Mouse (Mus musculus) midbrain, embryonic 12.5 days (tissue): ENCODE results near the gene 4930550C14Rik. TPM values are rescaled to one million over a fixed set of nuclear protein-coding genes. Genes with fewer than 3 reads are reported as not detected.
A peak's percentile ranks its signal among the peaks of the same experiment; 100 is the strongest.

ENCODE experiments used
- ATAC-seq: fragments of 200-750 bp; cut with Nextera tagmentation; 2 replicates; pipeline ENCODE4 v1.8.0; 2017; ENCODE audit warnings: low read depth, moderate TSS enrichment, moderate library complexity; ENCODE audit not compliant: low FRiP score
- H3K27ac ChIP-seq: fragments of 300-500 bp; sonication (generic); replicated peaks from 2 replicates; pipeline ENCODE4 v1.5.1; 2016; ENCODE audit warnings: mild to moderate bottlenecking
- H3K27me3 ChIP-seq: fragments of 300-500 bp; sonication (generic); 2 replicates; pipeline ENCODE4 v1.6.1; 2016; ENCODE audit warnings: mild to moderate bottlenecking
- H3K36me3 ChIP-seq: fragments of 300-500 bp; sonication (generic); 2 replicates; pipeline ENCODE4 v1.6.1; 2016
- H3K4me1 ChIP-seq: fragments of 300-500 bp; sonication (generic); 2 replicates; pipeline ENCODE4 v1.6.1; 2016
- H3K4me2 ChIP-seq: fragments of 300-500 bp; sonication (generic); replicated peaks from 2 replicates; pipeline ENCODE4 v1.6.1; 2016; ENCODE audit warnings: mild to moderate bottlenecking, moderate library complexity
- H3K4me3 ChIP-seq: fragments of 300-500 bp; sonication (generic); 2 replicates; pipeline ENCODE4 v1.5.1; 2016; ENCODE audit warnings: mild to moderate bottlenecking
- H3K9ac ChIP-seq: fragments of 300-500 bp; sonication (generic); replicated peaks from 2 replicates; pipeline ENCODE4 v1.6.1; 2016; ENCODE audit warnings: mild to moderate bottlenecking, moderate library complexity
- H3K9me3 ChIP-seq: fragments of 300-500 bp; sonication (generic); 2 replicates; pipeline ENCODE4 v1.6.1; 2016; ENCODE audit warnings: mild to moderate bottlenecking
- WGBS: fragments of 180-500 bp; shearing (Covaris S2); methylation state at CpG from one replicate; pipeline ENCODE4 v1.1.7; 2016; 5-methylcytosine and 5-hydroxymethylcytosine counted together
- polyA plus RNA-seq: library from polyadenylated mRNA; unstranded; fragments of >200 nt; fragmentation: Nextera tagmentation; extraction: Ambion mirVana; gene quantifications from 2 replicates; pipeline ENCODE4 v1.2.1, GENCODE M21; 2016

Gene 4930550C14Rik
- polyA plus RNA-seq, 1 experiment from 2014 or later: 0.40 TPM

DNA sequence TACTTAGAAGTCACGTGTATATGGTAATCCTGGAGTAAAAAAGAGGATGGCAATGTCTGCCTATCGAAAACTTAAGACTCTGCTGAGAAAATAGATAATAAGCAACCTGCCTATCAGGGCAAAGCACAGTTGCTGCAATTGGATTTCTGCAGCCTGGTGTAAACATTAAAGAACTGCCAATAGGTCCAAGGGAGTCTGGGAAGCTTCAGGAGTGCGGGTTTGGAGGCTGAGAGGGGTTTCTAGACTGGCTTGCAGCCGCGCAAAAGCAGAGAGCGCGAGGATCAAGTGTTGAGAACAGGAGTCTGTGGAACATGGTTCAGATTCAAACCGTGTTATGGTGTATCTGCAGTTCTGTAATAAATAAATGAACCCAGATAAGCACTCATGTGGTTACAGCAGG is 17.3 kb upstream of the 4930550C14Rik start:
- Histone ChIP-seq H3K9me3 (no peaks in the 10 kb centered on the region), H3K27ac (peak overlapping the region; percentile 81), H3K4me2 (peak overlapping the region; percentile 97), H3K36me3 (no peaks in the 10 kb centered on the region), H3K4me3 (peak overlapping the region; percentile 75), H3K4me1 (peaks cover 10% of the 10 kb centered on the region), H3K27me3 (no peaks in the 10 kb centered on the region; the same call in 1 of the 2 replicates), H3K9ac (peak overlapping the region; percentile 77)
- ATAC-seq: peak; percentile 25
- 8% methylated on average over 8 of the region's 8 CpGs for WGBS

DNA sequence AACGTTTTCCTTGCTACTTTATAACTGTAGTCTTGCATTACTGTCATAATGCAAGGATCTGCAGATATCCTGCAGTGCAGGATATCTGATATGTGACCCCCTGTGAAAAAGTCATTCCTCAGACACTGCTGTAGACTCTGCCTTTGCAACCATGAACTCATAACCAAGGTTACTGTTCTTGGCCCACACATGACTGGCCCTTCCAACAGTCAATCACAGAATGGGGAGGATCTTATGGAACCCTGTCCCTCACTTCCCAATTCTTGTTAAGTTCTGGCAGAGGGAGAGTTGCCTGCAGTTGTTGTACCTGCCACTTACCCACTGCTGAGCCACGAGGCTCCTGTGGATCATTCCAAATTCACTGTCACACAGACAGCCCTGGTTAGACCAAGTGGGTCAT is 14.7 kb upstream of the 4930550C14Rik start:
- Histone ChIP-seq H3K27ac (no peak overlapping the region), H3K4me1 (peaks cover 10% of the 10 kb centered on the region), H3K27me3 (no peaks in the 10 kb centered on the region; the same call in 1 of the 2 replicates), H3K9me3 (no peaks in the 10 kb centered on the region), H3K36me3 (no peaks in the 10 kb centered on the region), H3K9ac (no peak overlapping the region), H3K4me3 (no peak overlapping the region), H3K4me2 (no peak overlapping the region)
- 59% methylated on average over 2 of the region's 2 CpGs for WGBS
- no peak for ATAC-seq

DNA sequence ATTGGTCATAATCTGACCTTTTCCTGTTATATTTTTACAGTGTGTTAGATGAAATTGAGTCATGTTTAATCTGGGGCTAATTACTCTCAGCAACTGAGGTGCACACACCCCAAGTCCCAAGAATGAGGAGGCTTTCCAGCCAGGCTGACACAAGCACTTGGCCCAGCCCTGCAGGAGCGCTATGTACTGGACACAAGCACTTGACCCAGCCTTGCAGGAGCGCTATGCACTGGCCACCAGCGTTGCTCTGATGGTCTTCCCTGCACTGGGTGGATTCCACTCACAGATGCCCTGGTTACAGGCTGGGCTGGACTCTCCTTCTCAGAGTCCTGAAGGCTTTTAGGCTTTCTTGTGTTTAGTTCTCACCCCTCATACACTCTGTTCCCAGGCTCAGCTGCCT is 13.0 kb upstream of the 4930550C14Rik start:
- 78% methylated on average over 3 of the region's 3 CpGs for WGBS
- no peaks in the 10 kb centered on the region for H3K27me3 ChIP-seq
- H3K4me1 ChIP-seq: peaks cover 10% of the 10 kb centered on the region
- no peaks in the 10 kb centered on the region for H3K36me3 ChIP-seq
- no peak overlapping the region for H3K4me3 ChIP-seq
- no peak overlapping the region for H3K4me2 ChIP-seq
- H3K9ac ChIP-seq: no peak overlapping the region
- H3K9me3 ChIP-seq: no peaks in the 10 kb centered on the region
- ATAC-seq: no peak
- H3K27ac ChIP-seq: no peak overlapping the region

DNA sequence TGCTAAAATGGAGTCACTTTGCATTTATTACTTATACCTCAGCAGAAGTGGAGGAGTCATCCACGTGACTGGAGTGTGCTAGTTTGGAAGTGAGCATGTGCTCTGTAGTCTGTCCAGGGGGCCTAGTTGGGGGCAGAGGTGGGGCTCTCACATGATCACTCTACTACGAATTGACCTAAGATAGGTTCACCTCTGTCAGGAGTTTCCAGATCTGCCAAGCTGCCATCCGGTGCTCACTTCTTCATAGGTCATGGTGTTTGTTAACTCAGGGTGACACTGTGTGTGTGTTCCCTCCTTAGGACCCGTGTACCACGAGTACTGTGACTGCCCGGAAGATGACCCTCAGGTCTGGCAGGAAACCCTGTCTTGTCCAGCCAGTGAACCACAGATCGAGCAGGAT is 12.0 kb upstream of the 4930550C14Rik start:
- H3K4me2 ChIP-seq: no peak overlapping the region
- ATAC-seq: no peak
- H3K9ac ChIP-seq: no peak overlapping the region
- H3K4me1 ChIP-seq: no peaks in the 10 kb centered on the region
- no peak overlapping the region for H3K27ac ChIP-seq
- H3K9me3 ChIP-seq: no peaks in the 10 kb centered on the region
- WGBS: 82% methylated on average over 7 of the region's 7 CpGs
- H3K27me3 ChIP-seq: no peaks in the 10 kb centered on the region
- no peaks in the 10 kb centered on the region for H3K36me3 ChIP-seq
- no peak overlapping the region for H3K4me3 ChIP-seq

DNA sequence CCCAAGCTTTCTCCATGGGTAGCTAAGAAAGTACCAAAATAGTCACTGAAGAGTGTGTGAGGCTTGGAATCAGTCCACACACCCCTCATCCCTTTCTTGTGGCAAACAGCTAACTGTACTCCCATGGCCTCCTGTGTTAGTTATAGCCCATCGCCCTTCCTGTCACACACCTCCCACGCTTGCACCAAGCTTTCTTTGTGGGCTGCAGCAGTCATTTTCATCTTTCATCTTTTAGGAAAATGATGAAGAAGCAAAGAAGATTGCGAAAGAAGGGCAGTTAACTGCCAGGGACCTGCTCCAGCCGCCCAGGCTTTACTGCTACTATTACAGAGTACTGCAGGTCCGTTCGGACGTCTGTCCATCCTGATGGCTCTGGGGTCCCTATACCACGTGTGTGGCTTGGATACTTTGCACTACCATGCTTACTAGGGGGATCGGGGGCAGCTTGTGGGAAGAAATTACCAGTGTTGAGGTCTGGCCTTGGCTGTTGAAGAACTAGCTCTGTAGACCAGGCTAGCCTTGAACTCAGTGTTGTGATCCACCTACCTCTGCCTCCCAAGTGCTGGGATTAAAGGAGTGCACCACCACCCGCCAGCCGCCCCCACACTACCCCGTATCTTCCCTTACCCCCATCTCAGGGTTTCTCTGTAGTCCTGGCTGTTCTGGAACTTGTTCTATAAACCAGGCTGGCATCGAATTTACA is 4.3 kb upstream of the 4930550C14Rik start:
- Histone ChIP-seq H3K4me1 (peaks cover 5% of the 10 kb centered on the region; the same call in 1 of the 2 replicates), H3K27me3 (no peaks in the 10 kb centered on the region), H3K4me3 (no peak overlapping the region), H3K9ac (no peak overlapping the region), H3K4me2 (no peak overlapping the region), H3K36me3 (no peaks in the 10 kb centered on the region), H3K27ac (no peak overlapping the region), H3K9me3 (no peaks in the 10 kb centered on the region)
- WGBS: 81% methylated on average over 13 of the region's 13 CpGs
- no peak for ATAC-seq

GRCm38 (mm10) chr9:53398388-53398700 is 3.8 kb upstream of the 4930550C14Rik start:
- WGBS: 16% methylated on average over 5 of the region's 5 CpGs
- Histone ChIP-seq H3K36me3 (no peaks in the 10 kb centered on the region), H3K4me2 (no peak overlapping the region), H3K27ac (no peak overlapping the region), H3K9ac (no peak overlapping the region), H3K9me3 (no peaks in the 10 kb centered on the region), H3K4me3 (no peak overlapping the region), H3K27me3 (no peaks in the 10 kb centered on the region), H3K4me1 (peaks cover 5% of the 10 kb centered on the region; the same call in 1 of the 2 replicates)
- ATAC-seq: no peak

GRCm38 (mm10) chr9:53399537-53399936 is 2.6 kb upstream of the 4930550C14Rik start:
- Histone ChIP-seq H3K4me1 (peaks cover 5% of the 10 kb centered on the region; the same call in 1 of the 2 replicates), H3K9me3 (no peaks in the 10 kb centered on the region), H3K4me3 (no peak overlapping the region), H3K27me3 (no peaks in the 10 kb centered on the region), H3K4me2 (no peak overlapping the region), H3K36me3 (no peaks in the 10 kb centered on the region), H3K9ac (no peak overlapping the region), H3K27ac (no peak overlapping the region)
- no peak for ATAC-seq
- WGBS: 95% methylated on average over 8 of the region's 8 CpGs

- Histone ChIP-seq H3K4me1 (peaks cover 10% of the 10 kb centered on the region; the same call in 1 of the 2 replicates), H3K27ac (no peak overlapping the region), H3K4me2 (no peak overlapping the region), H3K27me3 (no peaks in the 10 kb centered on the region), H3K9me3 (no peaks in the 10 kb centered on the region), H3K4me3 (no peak overlapping the region), H3K9ac (no peak overlapping the region), H3K36me3 (no peaks in the 10 kb centered on the region)
- no peak for ATAC-seq
- 91% methylated on average over 4 of the region's 4 CpGs for WGBS
Measured at GRCm38 (mm10) chr9:53400696-53401095, 1.4 kb upstream of the 4930550C14Rik start.

- H3K9me3 ChIP-seq: no peaks in the 10 kb centered on the region
- peaks cover 10% of the 10 kb centered on the region; the same call in 1 of the 2 replicates for H3K4me1 ChIP-seq
- 88% methylated on average over 8 of the region's 8 CpGs for WGBS
- H3K4me2 ChIP-seq: no peak overlapping the region
- no peak for ATAC-seq
- no peaks in the 10 kb centered on the region for H3K36me3 ChIP-seq
- no peak overlapping the region for H3K27ac ChIP-seq
- no peaks in the 10 kb centered on the region for H3K27me3 ChIP-seq
- no peak overlapping the region for H3K9ac ChIP-seq
- no peak overlapping the region for H3K4me3 ChIP-seq
Measured at GRCm38 (mm10) chr9:53401146-53401545, 979 bp upstream of the 4930550C14Rik start.

GRCm38 (mm10) chr9:53402991-53403390 is 866 bp downstream of the 4930550C14Rik start:
- Histone ChIP-seq H3K4me3 (no peak overlapping the region), H3K4me1 (peaks cover 10% of the 10 kb centered on the region; the same call in 1 of the 2 replicates), H3K4me2 (no peak overlapping the region), H3K9me3 (no peaks in the 10 kb centered on the region), H3K9ac (no peak overlapping the region), H3K27me3 (no peaks in the 10 kb centered on the region), H3K27ac (no peak overlapping the region), H3K36me3 (no peaks in the 10 kb centered on the region)
- 89% methylated on average over 8 of the region's 8 CpGs for WGBS
- ATAC-seq: no peak

- no peaks in the 10 kb centered on the region for H3K27me3 ChIP-seq
- H3K9me3 ChIP-seq: no peaks in the 10 kb centered on the region
- no peak overlapping the region for H3K9ac ChIP-seq
- no peak overlapping the region for H3K4me3 ChIP-seq
- H3K27ac ChIP-seq: peak overlapping the region; percentile 87; the same call in 1 of the 2 replicates
- ATAC-seq: peak; percentile 35
- H3K36me3 ChIP-seq: no peaks in the 10 kb centered on the region
- peaks cover 10% of the 10 kb centered on the region; the same call in 1 of the 2 replicates for H3K4me1 ChIP-seq
- H3K4me2 ChIP-seq: peak overlapping the region; percentile 60
- 86% methylated on average over 6 of the region's 6 CpGs for WGBS
Measured at GRCm38 (mm10) chr9:53404050-53404752, 2.1 kb downstream of the 4930550C14Rik start.
